Comparison of ENCODE assay signal across 23 mouse cellular contexts in genomic region chr9:55253849-55254248, GRCm38 (mm10). TPM values are rescaled to one million over a fixed set of nuclear protein-coding genes. Genes with fewer than 3 reads are reported as not detected.
DNase-seq lines count a peak whose midpoint lies in the region; TF ChIP-seq lines count a peak whose summit lies in the region.
"Had no signal": no experiment of that assay in that cellular context is flagged by ENCODE, and none has a peak within 500 bp of the region (broad histone marks: within the 10 kb centered on the region; RNA-seq: fewer than 3 reads in every experiment).

No protein-coding gene starts in this region.

- TF ChIP-seq CTCF in bone marrow macrophage, adult 2 months (IDR thresholded peaks at IDR 0.05; ENCODE audit: low read depth, low read length) = no peak

- no peak overlapping the region for H3K4me3 ChIP-seq in bone marrow macrophage, adult 2 months (ENCODE audit: insufficient read depth, low read length)
- no peak overlapping the region for H3K4me3 ChIP-seq in brown adipose tissue, adult 24 weeks (ENCODE audit: insufficient read depth, low read depth, low read length)
- H3K4me3 ChIP-seq: embryonic facial prominence, embryonic 13.5 days; embryonic facial prominence, embryonic 15.5 days; erythroblast, embryonic 14.5 days; forebrain, embryonic 10.5 days; forebrain, embryonic 12.5 days had no signal

- peaks cover 49% of the 10 kb centered on the region for H3K4me1 ChIP-seq in bone marrow macrophage, adult 2 months (ENCODE audit: control insufficient read depth, insufficient read depth, low read length)
- H3K4me1 ChIP-seq in brown adipose tissue, adult 24 weeks (ENCODE audit: control insufficient read depth, insufficient read depth, insufficient read length, low read length) = peaks cover 9% of the 10 kb centered on the region
- H3K4me1 ChIP-seq: embryonic facial prominence, embryonic 13.5 days; embryonic facial prominence, embryonic 15.5 days; forebrain, embryonic 10.5 days; forebrain, embryonic 12.5 days had no signal

- DNase-seq in heart, adult 8-10 months (ENCODE audit: low spot score) = peak; percentile 44
- DNase-seq in heart, adult 9 months (ENCODE audit: low spot score in 2 of 2) = no peak
- peak; percentile 61 for DNase-seq in 416B (ENCODE audit: low read depth)
- no peak for DNase-seq in adrenal gland, adult 18-20 months (ENCODE audit: low spot score in 2 of 2)
- no peak for DNase-seq in right cerebral cortex, adult 18-20 months
- no peak for DNase-seq in left cerebral cortex, adult 8-10 months (ENCODE audit: low spot score in 2 of 2)
- DNase-seq: adrenal gland, adult 2 months; adrenal gland, postnatal 10 days; adrenal gland, postnatal 25 days; B cell, adult 2 months; cerebellum, adult 11-12 months; cerebellum, adult 2 months; cerebellum, adult 9-11 months; cerebellum, postnatal 14 days; cerebellum, postnatal 36 days; embryo, embryonic 11 days had no signal

- TF ChIP-seq POLR2A in bone marrow macrophage, adult 2 months (IDR thresholded peaks at IDR 0.05; ENCODE audit: borderline replicate concordance, low read depth, low read length) = no peak

- H3K27ac ChIP-seq in bone marrow macrophage, adult 2 months (ENCODE audit: insufficient read depth, low read depth, low read length) = peak overlapping the region; percentile 26; the same call in 1 of the 2 replicates
- H3K27ac ChIP-seq in brown adipose tissue, adult 24 weeks (replicated peaks; ENCODE audit: low read depth, low read length) = peak overlapping the region; percentile 97
- H3K27ac ChIP-seq: embryonic facial prominence, embryonic 13.5 days; embryonic facial prominence, embryonic 15.5 days; forebrain, embryonic 10.5 days; forebrain, embryonic 12.5 days had no signal

RNA-seq across cellular contexts. Expression of gene Fbxo22, which starts 45.1 kb away (rescaled TPM):
- total RNA-seq in heart, adult 8-10 months (2022) = 10 to 100 TPM; 31.0 to 34.3 (median 33.3) TPM
- 27.9 and 29.4 TPM in 2 replicates for polyA plus RNA-seq in bone marrow macrophage, adult 2 months (2012; ENCODE audit: insufficient read depth, insufficient read length, missing spikeins)
- 19.0 and 21.6 TPM in 2 replicates for polyA plus RNA-seq in brown adipose tissue, adult 24 weeks (2012; ENCODE audit: insufficient read depth, insufficient read length, missing spikeins)
- total RNA-seq in adrenal gland, adult 18-20 months (2021) = 10 to 100 TPM; 31.5 to 33.8 TPM
- total RNA-seq in left cerebral cortex, adult 8-10 months (2022) = 10 to 100 TPM; 39.9 to 43.1 (median 41.3) TPM

Comparison
In these comparisons a context has a peak if more than half of its experiments do, and no peak if none do; other contexts are left out.
1. DNase-seq: peak in heart, adult 8-10 months (single experiment) and 416B (single experiment); none in heart, adult 9 months (0 of 2), adrenal gland, adult 18-20 months (0 of 2), right cerebral cortex, adult 18-20 months (single experiment) and left cerebral cortex, adult 8-10 months (0 of 2).